ENCODE assay signal across 25 mouse cellular contexts in the genomic region with DNA sequence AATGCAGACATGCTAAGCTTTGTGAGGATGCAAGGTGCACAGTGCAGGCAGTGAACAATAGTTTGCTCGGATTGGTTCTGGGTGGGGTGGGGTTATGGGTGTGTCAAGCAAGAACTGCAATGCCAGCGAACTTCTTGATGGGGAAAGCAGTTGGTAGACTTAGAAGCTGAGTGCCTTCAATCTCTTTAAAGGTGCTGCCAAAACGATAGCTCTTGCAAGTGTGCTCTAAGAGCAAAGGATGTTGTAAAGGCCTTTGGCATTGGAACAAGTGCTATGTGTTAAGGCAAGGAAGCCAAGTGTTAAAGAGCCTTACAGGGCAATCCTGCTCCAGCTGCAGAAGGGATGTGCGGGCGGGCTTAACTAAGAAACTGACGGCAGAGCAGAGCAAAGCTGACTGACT.
"Had no signal": no experiment of that assay in that cellular context is flagged by ENCODE, and none has a peak within 500 bp of the region (broad histone marks: within the 10 kb centered on the region; RNA-seq: fewer than 3 reads in every experiment).

No protein-coding gene starts in this region.

- ATAC-seq: hindbrain, postnatal 0 days; intestine, embryonic 16.5 days; liver, embryonic 12.5 days had no signal

- H3K27ac ChIP-seq: gastrocnemius, adult 2 months; heart, adult 2 months; heart, embryonic 13.5 days; heart, embryonic 15.5 days; hindbrain, embryonic 10.5 days; hindbrain, embryonic 14.5 days; hindbrain, postnatal 0 days; kidney, embryonic 15.5 days; kidney, postnatal 0 days; left cerebral cortex, adult 2 months; limb, embryonic 13.5 days; limb, embryonic 15.5 days; liver, embryonic 12.5 days; liver, embryonic 14.5 days had no signal

- H3K27me3 ChIP-seq: heart, embryonic 13.5 days; heart, embryonic 15.5 days; limb, embryonic 15.5 days; liver, embryonic 12.5 days had no signal

- H3K9ac ChIP-seq: heart, embryonic 13.5 days; heart, embryonic 15.5 days; hindbrain, embryonic 12.5 days; hindbrain, embryonic 14.5 days; kidney, embryonic 15.5 days; limb, embryonic 13.5 days; limb, embryonic 15.5 days; liver, embryonic 12.5 days; liver, embryonic 14.5 days had no signal

- H3K4me1 ChIP-seq: liver, embryonic 12.5 days had no signal

- H3K4me3 ChIP-seq: gastrocnemius, adult 2 months; heart, adult 2 months; heart, embryonic 13.5 days; heart, embryonic 15.5 days; hindbrain, embryonic 10.5 days; hindbrain, embryonic 12.5 days; kidney, embryonic 15.5 days; left cerebral cortex, adult 2 months; limb, embryonic 13.5 days; limb, embryonic 15.5 days; liver, embryonic 12.5 days had no signal

- H3K9me3 ChIP-seq: heart, embryonic 13.5 days; heart, embryonic 15.5 days; hindbrain, embryonic 10.5 days; hindbrain, embryonic 12.5 days; kidney, embryonic 15.5 days; limb, embryonic 13.5 days; limb, embryonic 15.5 days; liver, embryonic 12.5 days had no signal

- H3K36me3 ChIP-seq: heart, embryonic 13.5 days; heart, embryonic 15.5 days; hindbrain, embryonic 10.5 days; hindbrain, embryonic 12.5 days; kidney, embryonic 15.5 days; limb, embryonic 13.5 days; limb, embryonic 15.5 days; liver, embryonic 12.5 days had no signal

- DNase-seq: gastrocnemius, adult 2 months; gastrocnemius, postnatal 14 days; gastrocnemius, postnatal 36 days; heart, adult 2 months; heart, postnatal 4 days; kidney, adult 11 months; kidney, adult 2 months; kidney, adult 9 months; kidney, postnatal 14 days; kidney, postnatal 36 days had no signal

- H3K4me2 ChIP-seq: heart, embryonic 11.5 days; heart, embryonic 13.5 days; heart, embryonic 15.5 days; hindbrain, embryonic 12.5 days; hindbrain, embryonic 14.5 days; kidney, embryonic 15.5 days; limb, embryonic 13.5 days; limb, embryonic 15.5 days; liver, embryonic 12.5 days had no signal
